Comparison of ENCODE assay signal across 21 mouse cellular contexts in the genomic region with DNA sequence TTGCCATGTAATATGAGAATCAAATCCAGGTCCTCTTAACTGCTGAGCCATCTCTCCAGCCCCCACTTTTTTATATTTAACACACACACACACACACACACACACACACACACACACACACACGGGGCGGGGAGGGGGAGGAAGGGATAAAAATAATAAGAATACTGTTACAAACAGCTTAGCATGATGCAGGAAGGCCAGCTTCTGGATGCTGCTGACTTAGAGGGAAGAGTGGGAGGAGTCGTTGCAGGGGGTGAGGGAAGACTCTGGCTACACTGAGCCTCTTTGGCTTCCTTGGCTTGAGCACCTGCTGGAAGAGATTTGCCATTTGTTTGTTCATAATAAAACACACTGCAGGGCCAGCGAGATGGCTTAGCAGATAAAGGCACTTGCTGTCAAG.
"Had no signal": no experiment of that assay in that cellular context is flagged by ENCODE, and none has a peak within 500 bp of the region (broad histone marks: within the 10 kb centered on the region; RNA-seq: fewer than 3 reads in every experiment).

No protein-coding gene starts in this region.

- H3K4me3 ChIP-seq: heart, embryonic 10.5 days; heart, embryonic 12.5 days; hindbrain, embryonic 10.5 days; hindbrain, embryonic 12.5 days; intestine, embryonic 15.5 days; limb, embryonic 13.5 days; limb, embryonic 15.5 days; liver, embryonic 12.5 days had no signal

- H3K4me1 ChIP-seq: heart, embryonic 10.5 days; heart, embryonic 12.5 days; hindbrain, embryonic 10.5 days; hindbrain, embryonic 12.5 days; intestine, embryonic 15.5 days; limb, embryonic 13.5 days; limb, embryonic 15.5 days; liver, embryonic 12.5 days had no signal

- H3K27ac ChIP-seq: heart, embryonic 10.5 days; hindbrain, embryonic 10.5 days; hindbrain, embryonic 12.5 days; hindbrain, embryonic 14.5 days; intestine, embryonic 15.5 days; limb, embryonic 13.5 days; limb, embryonic 15.5 days; liver, embryonic 12.5 days; liver, embryonic 14.5 days had no signal

- DNase-seq: gastrocnemius, postnatal 10 days; gastrocnemius, postnatal 25 days; heart, adult 18-20 months; heart, postnatal 10 days; heart, postnatal 4 days; kidney, adult 18-20 months; kidney, adult 8-10 months; kidney, postnatal 10 days; layer of hippocampus, adult 9-11 months; layer of hippocampus, postnatal 36 days; left cerebral cortex, postnatal 4 days had no signal
